Mouse (Mus musculus) ES-E14 (cell line): ENCODE measurements at regions not wholly inside any gene's neighbourhood (a gene's known extent, or its start where the extent isn't known, plus 50 kb on each side); places are given as distances from the start of the nearest gene placed in this dataset.

Experiments
- DNase-seq: peaks from one replicate; pipeline ENCODE4 v3.0.0-alpha.2; 2013; ENCODE audit warnings: low read depth, low spot score
- H3K27ac ChIP-seq: 2 replicates; pipeline ENCODE4 v1.5.1; 2012; ENCODE audit warnings: low read depth, mild to moderate bottlenecking, low read length, moderate library complexity, mixed read lengths; ENCODE audit not compliant: poor library complexity, insufficient read depth, severe bottlenecking
- H3K36me3 ChIP-seq: 2 replicates; pipeline ENCODE4 v1.6.1; 2012; ENCODE audit warnings: mild to moderate bottlenecking, low read length, moderate library complexity, mixed read lengths; ENCODE audit not compliant: control insufficient read depth, poor library complexity, insufficient read depth, severe bottlenecking
- H3K4me1 ChIP-seq, 2 experiments: fragments of 150-350 bp in 1 of 2; sonication (generic) in 1 of 2; 2 replicates each; pipeline ENCODE4 v1.6.1; 2012; ENCODE audit warnings: low read length in 2 of 2, mild to moderate bottlenecking in 1 of 2, mixed read lengths in 1 of 2; ENCODE audit not compliant: control insufficient read depth in 2 of 2, insufficient read depth in 2 of 2, poor library complexity in 1 of 2
- H3K4me3 ChIP-seq, 2 experiments: fragments of 150-350 bp in 1 of 2; sonication (generic) in 1 of 2; 2 replicates each; pipeline ENCODE4 v1.5.1; 2012; ENCODE audit warnings: low read length in 2 of 2, low read depth in 1 of 2, mild to moderate bottlenecking in 1 of 2, mixed read lengths in 1 of 2; ENCODE audit not compliant: insufficient read depth in 1 of 2, poor library complexity in 1 of 2, severe bottlenecking in 1 of 2
- H3K9ac ChIP-seq: 2 replicates; pipeline ENCODE4 v1.6.1; 2012; ENCODE audit warnings: low read depth, mild to moderate bottlenecking, low read length, mixed read lengths; ENCODE audit not compliant: poor library complexity, insufficient read depth, severe bottlenecking
- H3K9me3 ChIP-seq: fragments of 150-350 bp; sonication (generic); 2 replicates; pipeline ENCODE4 v1.6.1; 2012; ENCODE audit warnings: low read depth, mild to moderate bottlenecking, low read length; ENCODE audit not compliant: control insufficient read depth, insufficient read depth
- CHD2 ChIP-seq: IDR thresholded peaks from 2 replicates; pipeline ENCODE4 v1.6.1; 2014; ENCODE audit warnings: mild to moderate bottlenecking, low read depth, low read length, inconsistent platforms
- HCFC1 ChIP-seq: IDR thresholded peaks from 2 replicates; pipeline ENCODE4 v1.6.1; 2012; ENCODE audit warnings: low read length, inconsistent platforms, borderline replicate concordance; ENCODE audit not compliant: insufficient read depth
- MAFK ChIP-seq: IDR thresholded peaks from 2 replicates; pipeline ENCODE4 v1.6.1; 2014; ENCODE audit warnings: mild to moderate bottlenecking, low read depth, low read length, inconsistent platforms; ENCODE audit not compliant: insufficient read depth
- ZC3H11A ChIP-seq: IDR thresholded peaks from 2 replicates; pipeline ENCODE4 v1.6.1; 2012; ENCODE audit warnings: low read depth, mild to moderate bottlenecking, inconsistent platforms, low read length, borderline replicate concordance
- ZNF384 ChIP-seq: IDR thresholded peaks from 2 replicates; pipeline ENCODE4 v1.6.1; 2012; ENCODE audit warnings: low read depth, low read length, inconsistent platforms
- in situ Hi-C, 2 experiments: fragments of 600-800 bp; cut with MboI; formaldehyde crosslinking; loops; one replicate each; pipeline ENCODE4 v1.15.1; 2025; ENCODE audit warnings: low sequenced_read_pairs in 2 of 2, inconsistent platforms in 1 of 2; ENCODE audit not compliant: unreplicated experiment in 2 of 2

DNA sequence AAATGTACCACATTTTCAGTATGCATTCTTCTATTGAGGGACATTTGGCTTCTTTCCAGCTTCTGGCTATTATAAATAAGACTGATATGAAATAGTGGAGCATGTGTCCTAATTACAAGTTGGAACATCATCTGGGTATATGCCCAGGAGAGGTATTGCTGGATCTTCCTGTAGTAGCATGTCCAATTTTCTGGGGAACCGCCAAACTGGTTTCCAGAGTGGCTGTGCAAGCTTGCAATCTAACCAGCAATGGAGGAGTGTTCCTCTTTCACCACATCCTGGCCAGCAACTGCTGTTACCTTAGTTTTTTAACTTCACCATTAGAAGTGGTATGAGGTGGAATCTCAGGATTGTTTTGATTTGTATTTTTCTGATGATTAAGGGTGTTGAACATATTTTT is 512.7 kb upstream of the Arrdc3 start:
- Histone ChIP-seq H3K9me3 (no peaks in the 10 kb centered on the region), H3K36me3 (no peaks in the 10 kb centered on the region), H3K4me3 (no peak overlapping the region), H3K9ac (no peak overlapping the region), H3K27ac (no peak overlapping the region), H3K4me1 (no peaks in the 10 kb centered on the region)
- in situ Hi-C loops = no loop called here
- no peak for TF ChIP-seq ZNF384
- DNase-seq = no peak

DNA sequence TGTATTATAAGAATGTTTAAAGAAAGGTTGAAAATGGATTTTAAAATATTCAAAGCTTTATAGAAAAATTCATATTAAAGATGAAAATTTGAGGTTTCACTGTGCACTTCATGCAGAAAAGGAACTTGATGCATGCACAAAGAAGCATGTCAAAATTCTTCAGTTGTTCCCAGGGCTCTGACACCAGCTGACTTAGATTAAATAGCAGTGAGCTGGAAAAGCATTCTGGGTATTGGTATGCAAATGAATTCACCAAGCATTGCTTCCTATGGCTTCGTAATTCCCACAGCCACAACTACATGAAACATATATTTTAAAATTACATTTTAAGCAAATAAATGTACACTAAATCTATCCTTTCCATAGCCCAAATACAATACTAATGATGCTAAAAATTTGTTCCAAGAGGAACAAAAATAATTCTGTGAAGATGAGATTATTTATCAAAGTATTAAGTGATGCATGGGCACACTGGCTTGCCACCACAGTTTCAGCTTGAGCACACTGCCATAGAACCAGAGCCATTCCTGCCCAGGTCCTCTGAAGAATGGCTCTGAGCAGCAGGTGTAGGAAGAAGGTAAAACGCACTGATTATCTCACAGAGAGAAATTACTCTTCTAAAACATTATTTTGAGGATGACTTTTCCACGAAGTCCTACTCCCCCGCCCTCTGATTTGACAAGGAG is 501.8 kb upstream of the Arrdc3 start:
- H3K9me3 ChIP-seq = no peaks in the 10 kb centered on the region
- no peak for DNase-seq
- no peaks in the 10 kb centered on the region for H3K4me1 ChIP-seq
- in situ Hi-C loops = no loop called here
- no peak overlapping the region for H3K4me3 ChIP-seq
- H3K36me3 ChIP-seq = no peaks in the 10 kb centered on the region
- TF ChIP-seq ZNF384 (no peak), HCFC1 (no peak), MAFK (no peak), ZC3H11A (no peak), CHD2 (no peak)
- no peak overlapping the region for H3K27ac ChIP-seq
- no peak overlapping the region for H3K9ac ChIP-seq

GRCm38 (mm10) chr13:80381966-80382666 is 501.1 kb upstream of the Arrdc3 start:
- Histone ChIP-seq H3K9me3 (no peaks in the 10 kb centered on the region), H3K4me3 (no peak overlapping the region), H3K4me1 (no peaks in the 10 kb centered on the region), H3K27ac (no peak overlapping the region), H3K36me3 (no peaks in the 10 kb centered on the region), H3K9ac (no peak overlapping the region)
- TF ChIP-seq ZNF384 = no peak
- no peak for TF ChIP-seq CHD2
- TF ChIP-seq HCFC1 = no peak
- no peak for TF ChIP-seq ZC3H11A
- TF ChIP-seq MAFK = no peak
- in situ Hi-C loops = no loop called here
- no peak for DNase-seq

GRCm38 (mm10) chr13:80408928-80409327 is 474.3 kb upstream of the Arrdc3 start:
- H3K36me3 ChIP-seq = no peaks in the 10 kb centered on the region
- H3K27ac ChIP-seq = no peak overlapping the region
- no peak for DNase-seq
- no peak overlapping the region for H3K9ac ChIP-seq
- in situ Hi-C loops = no loop called here
- TF ChIP-seq CHD2 (no peak), HCFC1 (no peak), MAFK (no peak), ZC3H11A (no peak), ZNF384 (no peak)
- H3K4me1 ChIP-seq = no peaks in the 10 kb centered on the region
- no peaks in the 10 kb centered on the region for H3K9me3 ChIP-seq
- no peak overlapping the region for H3K4me3 ChIP-seq
